Mouse (Mus musculus): Measurements from ENCODE around the gene Igf1r.
"Not testable (repeated sequence)": the region's sequence is repeated elsewhere in the genome, so short reads cannot be mapped to it uniquely, and the experiment has no call there.

The Igf1r gene

GRCm38 (mm10) chr7:68266691-68267090, 314.1 kb downstream of the Igf1r start:
- no peak for DNase-seq (ENCODE audit: low spot score in 2 of 2)

GRCm38 (mm10) chr7:68270551-68270950, 317.9 kb downstream of the Igf1r start:
- DNase-seq (ENCODE audit: low spot score in 2 of 2) = no peak

- no peak for DNase-seq (ENCODE audit: low spot score in 2 of 2)
Measured at GRCm38 (mm10) chr7:68271816-68272215, 319.2 kb downstream of the Igf1r start.

GRCm38 (mm10) chr7:68272607-68273006, 320.0 kb downstream of the Igf1r start:
- DNase-seq (ENCODE audit: low spot score in 2 of 2) = no peak

- no peak for DNase-seq (ENCODE audit: low spot score in 2 of 2)
Measured at GRCm38 (mm10) chr7:68273515-68273914, 320.9 kb downstream of the Igf1r start, which contains the start of gene Fam169b. Fam169b (plus strand) TSS chr7:68273839.

GRCm38 (mm10) chr7:68274218-68274617, 321.6 kb downstream of the Igf1r start:
- no peak for DNase-seq (ENCODE audit: low spot score in 2 of 2)

GRCm38 (mm10) chr7:68274951-68275350, 322.3 kb downstream of the Igf1r start:
- DNase-seq (ENCODE audit: low spot score in 2 of 2) = no peak

GRCm38 (mm10) chr7:68275445-68275837, 322.8 kb downstream of the Igf1r start:
- DNase-seq (ENCODE audit: low spot score in 2 of 2) = not testable (repeated sequence)

- DNase-seq (ENCODE audit: low spot score in 2 of 2) = no peak
Measured at GRCm38 (mm10) chr7:68275838-68276731, 323.5 kb downstream of the Igf1r start.

GRCm38 (mm10) chr7:68277054-68277896, 324.6 kb downstream of the Igf1r start:
- no peak for DNase-seq (ENCODE audit: low spot score in 2 of 2)

GRCm38 (mm10) chr7:68277897-68278270, 325.3 kb downstream of the Igf1r start:
- DNase-seq (ENCODE audit: low spot score in 2 of 2) = no peak

GRCm38 (mm10) chr7:68278385-68278784, 325.8 kb downstream of the Igf1r start:
- DNase-seq (ENCODE audit: low spot score in 2 of 2) = no peak

GRCm38 (mm10) chr7:68278908-68279307, 326.3 kb downstream of the Igf1r start:
- DNase-seq (ENCODE audit: low spot score in 2 of 2) = no peak

- DNase-seq (ENCODE audit: low spot score in 2 of 2) = no peak
Measured at GRCm38 (mm10) chr7:68279481-68279880, 326.9 kb downstream of the Igf1r start.

GRCm38 (mm10) chr7:68280352-68280869, 327.8 kb downstream of the Igf1r start:
- DNase-seq (ENCODE audit: low spot score in 2 of 2) = no peak

GRCm38 (mm10) chr7:68281341-68281740, 328.7 kb downstream of the Igf1r start:
- no peak for DNase-seq (ENCODE audit: low spot score in 2 of 2)

GRCm38 (mm10) chr7:68282304-68283132, 329.9 kb downstream of the Igf1r start:
- DNase-seq (ENCODE audit: low spot score in 2 of 2) = no peak

GRCm38 (mm10) chr7:68283133-68283520, 330.5 kb downstream of the Igf1r start:
- not testable (repeated sequence) for DNase-seq (ENCODE audit: low spot score in 2 of 2)
